Mouse (Mus musculus) bone marrow macrophage, adult 2 months (primary cell): ENCODE results near the gene Golga2.

Experiments used
- CTCF ChIP-seq: IDR thresholded peaks from 2 replicates; pipeline ENCODE4 v1.5.1; 2012; ENCODE audit warnings: low read depth, mild to moderate bottlenecking, low read length, moderate library complexity
- POLR2A ChIP-seq: IDR thresholded peaks from 2 replicates; pipeline ENCODE4 v1.6.1; 2012; ENCODE audit warnings: mild to moderate bottlenecking, low read depth, low read length, borderline replicate concordance

DNA sequence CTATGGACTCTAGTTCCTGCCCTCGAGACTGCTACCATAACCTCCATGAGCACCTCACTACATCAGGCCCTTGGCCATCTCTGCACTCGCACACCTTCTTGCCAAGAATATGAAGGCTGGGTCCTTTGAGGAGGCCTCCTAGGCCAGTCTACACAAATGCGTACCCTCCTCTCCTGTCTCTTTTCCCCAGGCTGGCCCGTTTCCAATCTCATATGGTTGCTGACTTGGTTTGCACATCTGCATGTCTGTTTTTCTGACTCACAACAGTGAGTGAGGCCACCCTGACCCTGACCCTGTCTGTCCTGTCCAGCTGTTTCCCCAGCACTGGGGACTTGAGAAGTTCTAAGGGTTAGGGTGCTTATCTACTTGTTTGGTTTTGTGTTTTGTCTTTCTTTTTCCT is 40.4 kb upstream of the Golga2 start:
- TF ChIP-seq CTCF (no peak), POLR2A (no peak)
